Mouse (Mus musculus) olfactory bulb, adult 2 months (tissue): ENCODE results near the gene Gpr161.

Experiments
- CTCF ChIP-seq: fragments of 200-500 bp; IDR thresholded peaks from 2 replicates; pipeline ENCODE4 v1.5.1; 2012; ENCODE audit warnings: low read depth, mild to moderate bottlenecking, low read length, moderate library complexity; ENCODE audit not compliant: insufficient read depth
- POLR2A ChIP-seq: fragments of 200-500 bp; IDR thresholded peaks from 2 replicates; pipeline ENCODE4 v1.6.1; 2012; ENCODE audit warnings: mild to moderate bottlenecking, low read depth, low read length, moderate library complexity; ENCODE audit not compliant: insufficient read depth

DNA sequence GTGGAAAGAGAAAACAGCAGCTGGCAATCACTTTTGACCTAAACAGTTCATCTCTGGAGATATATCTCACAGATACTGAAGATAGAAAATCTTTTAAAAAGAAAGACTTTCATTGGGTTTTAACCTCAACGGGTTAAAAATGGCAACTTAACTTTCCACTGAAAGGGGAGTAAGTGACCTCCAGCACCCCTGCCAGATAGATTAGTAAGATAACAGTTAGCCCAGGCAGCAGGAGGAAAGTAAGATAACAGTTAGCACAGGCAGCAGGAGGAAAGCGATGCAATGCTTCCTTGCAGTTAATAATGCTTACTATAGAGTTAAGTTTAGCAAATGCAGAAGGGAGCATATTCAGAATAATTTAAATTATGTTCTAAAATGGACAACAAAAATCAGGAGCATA is 60.8 kb downstream of the Gpr161 start:
- TF ChIP-seq CTCF (no peak), POLR2A (no peak)
